Mouse (Mus musculus) neutrophil, adult 59 days (primary cell): ENCODE data around the gene Chodl. TPM values are rescaled to one million over a fixed set of nuclear protein-coding genes. Genes with fewer than 3 reads are reported as not detected.

Source experiments
- total RNA-seq, 2 experiments: library from RNA; stranded (reverse); gene quantifications; 1 replicate in 1 of 2; 2 replicates in 1 of 2; pipeline ENCODE4 v1.2.4; 2023

The Chodl gene
- not detected for total RNA-seq

DNA sequence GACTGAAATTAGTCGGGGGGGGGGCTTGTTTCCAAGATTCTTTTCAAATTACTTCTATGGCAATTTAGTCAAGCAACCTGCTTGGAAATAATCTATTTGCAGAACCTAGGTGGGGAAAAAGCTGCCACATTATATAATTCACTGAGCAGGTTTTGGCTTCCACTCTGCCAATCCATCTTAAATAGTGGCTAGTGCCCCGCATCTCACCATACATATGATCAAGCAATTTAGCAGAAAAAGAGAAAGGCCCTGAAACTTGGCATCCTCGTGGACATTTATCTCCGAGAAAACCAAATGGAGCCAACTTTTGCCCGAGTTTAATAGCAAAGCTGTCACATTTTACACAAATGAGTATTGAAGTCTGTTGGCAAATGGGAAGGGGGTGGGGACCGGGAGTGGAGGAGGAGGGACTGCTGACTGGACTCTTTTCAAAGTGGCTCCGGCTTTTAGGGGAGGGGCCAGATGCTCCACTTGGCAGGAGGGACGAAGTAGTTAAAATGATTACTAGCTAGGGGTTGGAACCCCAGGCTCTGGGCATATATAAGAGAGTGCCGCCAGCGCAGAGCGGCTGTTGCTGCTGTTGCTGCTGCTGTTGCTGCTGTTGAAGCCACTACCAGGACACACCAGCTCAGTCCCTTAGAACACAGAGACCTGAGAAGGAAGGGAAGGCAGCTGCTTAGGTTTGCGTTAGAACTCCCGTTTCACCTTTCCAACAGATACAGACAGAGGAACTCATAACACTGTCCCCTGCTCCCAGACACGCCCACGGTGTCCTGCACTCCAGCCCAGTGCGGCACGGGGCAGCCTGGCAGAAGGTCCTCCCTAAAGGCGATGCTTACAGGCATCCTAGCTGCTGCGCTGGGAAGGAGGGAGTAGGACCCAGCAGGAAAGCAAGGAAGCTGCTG is at the start of gene Chodl:
TSS of gene Chodl (plus strand) at position 567 of the 905 bp plus-strand sequence.

Other genes starting within 250 kb of the Chodl start
- gene Tmprss15, start 160.1 kb downstream of the Chodl start, total RNA-seq, result not detected